In genomic region chr3:28561408-28561807, GRCm38 (mm10) we compare ENCODE assay signal across 16 mouse cellular contexts.
"Had no signal": no experiment of that assay in that cellular context is flagged by ENCODE, and none has a peak within 500 bp of the region (broad histone marks: within the 10 kb centered on the region; RNA-seq: fewer than 3 reads in every experiment).

No protein-coding gene starts in this region.

- H3K27me3 ChIP-seq: midbrain, embryonic 12.5 days; neural tube, embryonic 13.5 days; neural tube, embryonic 15.5 days had no signal

- H3K9me3 ChIP-seq: midbrain, embryonic 10.5 days; neural tube, embryonic 13.5 days; neural tube, embryonic 15.5 days had no signal

- H3K4me1 ChIP-seq: midbrain, embryonic 12.5 days had no signal

- H3K9ac ChIP-seq: lung, embryonic 14.5 days; midbrain, embryonic 12.5 days; neural tube, embryonic 13.5 days; neural tube, embryonic 15.5 days had no signal

- H3K36me3 ChIP-seq: midbrain, embryonic 10.5 days had no signal

- DNase-seq: lung, adult 18-20 months; lung, embryonic 14.5 days; lung, postnatal 10 days; lung, postnatal 4 days; midbrain, embryonic 14.5 days; right cerebral cortex, postnatal 14 days; spleen, adult 18-20 months; thymus, adult 18-20 months; thymus, postnatal 14 days; thymus, postnatal 36 days had no signal

- ATAC-seq: midbrain, embryonic 16.5 days had no signal

- H3K27ac ChIP-seq: midbrain, embryonic 10.5 days; midbrain, embryonic 12.5 days; neural tube, embryonic 13.5 days; neural tube, embryonic 15.5 days had no signal

- H3K4me3 ChIP-seq: midbrain, embryonic 10.5 days; midbrain, embryonic 12.5 days; myocyte; neural tube, embryonic 13.5 days; neural tube, embryonic 15.5 days had no signal

- H3K4me2 ChIP-seq: lung, embryonic 14.5 days; midbrain, embryonic 12.5 days; neural tube, embryonic 13.5 days; neural tube, embryonic 15.5 days had no signal
